Mouse (Mus musculus) megakaryocyte progenitor cell, adult 5-6 weeks (primary cell): ENCODE measurements at regions not wholly inside any gene's neighbourhood (a gene's known extent, or its start where the extent isn't known, plus 50 kb on each side); places are given as distances from the start of the nearest gene placed in this dataset.
"Not testable (repeated sequence)": the region's sequence is repeated elsewhere in the genome, so short reads cannot be mapped to it uniquely, and the experiment has no call there.

Source experiments
- ATAC-seq: replicated peaks from 2 replicates; pipeline ENCODE4 v1.8.0; 2016; ENCODE audit warnings: mild to moderate bottlenecking, moderate TSS enrichment, inconsistent platforms; ENCODE audit not compliant: poor library complexity

- peak; percentile 60 for ATAC-seq
Measured at GRCm38 (mm10) chr10:7390239-7391091, 83.0 kb downstream of the Ulbp1 start.

- ATAC-seq = not testable (repeated sequence)
Measured at GRCm38 (mm10) chr10:7358791-7359190, 114.6 kb downstream of the Ulbp1 start.

- not testable (repeated sequence) for ATAC-seq
Measured at GRCm38 (mm10) chr10:7344290-7344689, 129.1 kb downstream of the Ulbp1 start.

GRCm38 (mm10) chr10:7343736-7344135 lies 129.7 kb downstream of the Ulbp1 start:
- ATAC-seq = not testable (repeated sequence)

GRCm38 (mm10) chr10:7333077-7333747 lies 121.2 kb upstream of the Cnksr3 start:
- ATAC-seq = peak; percentile 100

- ATAC-seq = no peak
Measured at GRCm38 (mm10) chr10:7328262-7328661, 116.2 kb upstream of the Cnksr3 start.

- ATAC-seq = not testable (repeated sequence)
Measured at GRCm38 (mm10) chr10:7327046-7327445, 115.0 kb upstream of the Cnksr3 start.

- ATAC-seq = no peak
Measured at GRCm38 (mm10) chr10:7325074-7325473, 113.0 kb upstream of the Cnksr3 start.

GRCm38 (mm10) chr10:7323258-7323657 lies 111.2 kb upstream of the Cnksr3 start:
- no peak for ATAC-seq

- no peak for ATAC-seq
Measured at GRCm38 (mm10) chr10:7309927-7310326, 97.9 kb upstream of the Cnksr3 start.

GRCm38 (mm10) chr10:7305881-7306280 lies 93.8 kb upstream of the Cnksr3 start:
- ATAC-seq = not testable (repeated sequence)

- no peak for ATAC-seq
Measured at GRCm38 (mm10) chr10:7298377-7298776, 86.3 kb upstream of the Cnksr3 start.

- ATAC-seq = no peak
Measured at GRCm38 (mm10) chr10:7295921-7296320, 83.9 kb upstream of the Cnksr3 start.

- ATAC-seq = no peak
Measured at GRCm38 (mm10) chr10:7293203-7293602, 81.2 kb upstream of the Cnksr3 start.

- no peak for ATAC-seq
Measured at GRCm38 (mm10) chr10:7289773-7290411, 77.9 kb upstream of the Cnksr3 start.

GRCm38 (mm10) chr10:7285112-7285905 lies 73.3 kb upstream of the Cnksr3 start:
- ATAC-seq = no peak

GRCm38 (mm10) chr10:7280429-7280828 lies 68.4 kb upstream of the Cnksr3 start:
- no peak for ATAC-seq

- ATAC-seq = no peak
Measured at GRCm38 (mm10) chr10:7278820-7279219, 66.8 kb upstream of the Cnksr3 start.

GRCm38 (mm10) chr10:7275357-7275756 lies 63.3 kb upstream of the Cnksr3 start:
- no peak for ATAC-seq

GRCm38 (mm10) chr10:7274422-7274821 lies 62.4 kb upstream of the Cnksr3 start:
- ATAC-seq = no peak

- no peak for ATAC-seq
Measured at GRCm38 (mm10) chr10:7271156-7271555, 59.1 kb upstream of the Cnksr3 start.
